In genomic region chr10:95317581-95318391, GRCm38 (mm10) we compare ENCODE assay signal across 1 mouse cellular context.
TF ChIP-seq lines count a peak whose summit lies in the region.

No protein-coding gene starts in this region.

TF ChIP-seq in MEL, 35 proteins besides CTCF, POLR2A, EP300 and RAD21 (continued from another document):
- no peak for TF ChIP-seq NRF1 (IDR thresholded peaks at IDR 0.05; ENCODE audit: insufficient read depth, low read depth, low read length, poor library complexity, severe bottlenecking)
- peak; percentile 91 for TF ChIP-seq RCOR1 (IDR thresholded peaks at IDR 0.05; ENCODE audit: low read depth, low read length)
- TF ChIP-seq TCF12 (IDR thresholded peaks at IDR 0.05; ENCODE audit: low read depth, low read length), result peak; percentile 91
- peak; percentile 92 for TF ChIP-seq GATA1 (IDR thresholded peaks at IDR 0.05; ENCODE audit: low read depth, low read length)
- TF ChIP-seq ZKSCAN1 (IDR thresholded peaks at IDR 0.05; ENCODE audit: low read depth, low read length), result no peak
- TF ChIP-seq TAL1 (IDR thresholded peaks at IDR 0.05; ENCODE audit: low read length), result peak; percentile 43; the same call in 1 of the 2 replicates
- TF ChIP-seq ETS1 (IDR thresholded peaks at IDR 0.05; ENCODE audit: low read depth, low read length), result peak; percentile 82
- no peak for TF ChIP-seq ZC3H11A (IDR thresholded peaks at IDR 0.05; ENCODE audit: low read depth, low read length)
- 0 out of 2 replicates have a peak, but pooled peaks have one; percentile 25 for TF ChIP-seq ELF1 (IDR thresholded peaks at IDR 0.05; ENCODE audit: low read depth, low read length)
- no peak for TF ChIP-seq GABPA (IDR thresholded peaks at IDR 0.05; ENCODE audit: low read depth, low read length)
- no peak for TF ChIP-seq MAFK (IDR thresholded peaks at IDR 0.05; ENCODE audit: borderline replicate concordance, low read depth, low read length)
- peak; percentile 73 for TF ChIP-seq SIN3A (IDR thresholded peaks at IDR 0.05; ENCODE audit: low read length)
- no peak for TF ChIP-seq MYC (IDR thresholded peaks at IDR 0.05; ENCODE audit: low read depth, low read length)
- no peak for TF ChIP-seq USF2 (IDR thresholded peaks at IDR 0.05; ENCODE audit: borderline replicate concordance in 1 of 2, insufficient read depth in 1 of 2, low read depth in 1 of 2, low read length in 2 of 2)
- TF ChIP-seq POLR2AphosphoS2 (IDR thresholded peaks at IDR 0.05; ENCODE audit: low read length), result no peak
- TF ChIP-seq SMC3 (IDR thresholded peaks at IDR 0.05; ENCODE audit: low read depth, low read length), result 0 out of 2 replicates have a peak, but pooled peaks have one; percentile 0
- no peak for TF ChIP-seq CHD1 (IDR thresholded peaks at IDR 0.05; ENCODE audit: low read depth, low read length)
- no peak for TF ChIP-seq UBTF (IDR thresholded peaks at IDR 0.05; ENCODE audit: borderline replicate concordance, insufficient read depth, low read depth, low read length)
- no peak for TF ChIP-seq KAT2A (conservative IDR thresholded peaks at IDR 0.05; ENCODE audit: low read depth, low read length)
- TF ChIP-seq NELFE (IDR thresholded peaks at IDR 0.05; ENCODE audit: low read depth, low read length), result no peak
- no peak for TF ChIP-seq JUND (IDR thresholded peaks at IDR 0.05; ENCODE audit: low read depth, low read length)
- 0 out of 2 replicates have a peak, but pooled peaks have one; percentile 47 for TF ChIP-seq HCFC1 (IDR thresholded peaks at IDR 0.05; ENCODE audit: low read depth, low read length)
- TF ChIP-seq MYB (IDR thresholded peaks at IDR 0.05; ENCODE audit: low read depth, low read length), result peak; percentile 69; the same call in 1 of the 2 replicates
- peak; percentile 45; the same call in 1 of the 2 replicates for TF ChIP-seq MEF2A (IDR thresholded peaks at IDR 0.05; ENCODE audit: extremely low read depth, insufficient replicate concordance, low read depth, low read length, poor library complexity, severe bottlenecking)
- no peak for TF ChIP-seq ZMIZ1 (IDR thresholded peaks at IDR 0.05; ENCODE audit: low read depth, low read length)
- TF ChIP-seq BHLHE40 (IDR thresholded peaks at IDR 0.05; ENCODE audit: borderline replicate concordance, low read depth, low read length), result peak; percentile 72
- TF ChIP-seq POLR2AphosphoS5 (IDR thresholded peaks at IDR 0.05; ENCODE audit: borderline replicate concordance, low read depth, low read length), result no peak
- TF ChIP-seq MAX (IDR thresholded peaks at IDR 0.05; ENCODE audit: low read length), result no peak
- TF ChIP-seq TBP (IDR thresholded peaks at IDR 0.05; ENCODE audit: low read depth, low read length), result no peak
- no peak for TF ChIP-seq E2F4 (IDR thresholded peaks at IDR 0.05; ENCODE audit: borderline replicate concordance, low read depth, low read length)
- no peak for TF ChIP-seq ZNF384 (IDR thresholded peaks at IDR 0.05; ENCODE audit: low read depth, low read length)
